Mouse (Mus musculus) ES-E14 (cell line): ENCODE results near the gene B4galt3. TPM values are rescaled to one million over a fixed set of nuclear protein-coding genes. Genes with fewer than 3 reads are reported as not detected.

Experiments
- DNase-seq: peaks from one replicate; pipeline ENCODE4 v3.0.0-alpha.2; 2013; ENCODE audit warnings: low read depth, low spot score
- H3K27ac ChIP-seq: 2 replicates; pipeline ENCODE4 v1.5.1; 2012; ENCODE audit warnings: low read depth, mild to moderate bottlenecking, low read length, moderate library complexity, mixed read lengths; ENCODE audit not compliant: poor library complexity, insufficient read depth, severe bottlenecking
- H3K36me3 ChIP-seq: 2 replicates; pipeline ENCODE4 v1.6.1; 2012; ENCODE audit warnings: mild to moderate bottlenecking, low read length, moderate library complexity, mixed read lengths; ENCODE audit not compliant: control insufficient read depth, poor library complexity, insufficient read depth, severe bottlenecking
- H3K4me1 ChIP-seq, 2 experiments: fragments of 150-350 bp in 1 of 2; sonication (generic) in 1 of 2; 2 replicates each; pipeline ENCODE4 v1.6.1; 2012; ENCODE audit warnings: low read length in 2 of 2, mild to moderate bottlenecking in 1 of 2, mixed read lengths in 1 of 2; ENCODE audit not compliant: control insufficient read depth in 2 of 2, insufficient read depth in 2 of 2, poor library complexity in 1 of 2
- H3K4me3 ChIP-seq, 2 experiments: fragments of 150-350 bp in 1 of 2; sonication (generic) in 1 of 2; 2 replicates each; pipeline ENCODE4 v1.5.1; 2012; ENCODE audit warnings: low read length in 2 of 2, low read depth in 1 of 2, mild to moderate bottlenecking in 1 of 2, mixed read lengths in 1 of 2; ENCODE audit not compliant: insufficient read depth in 1 of 2, poor library complexity in 1 of 2, severe bottlenecking in 1 of 2
- H3K9ac ChIP-seq: 2 replicates; pipeline ENCODE4 v1.6.1; 2012; ENCODE audit warnings: low read depth, mild to moderate bottlenecking, low read length, mixed read lengths; ENCODE audit not compliant: poor library complexity, insufficient read depth, severe bottlenecking
- H3K9me3 ChIP-seq: fragments of 150-350 bp; sonication (generic); 2 replicates; pipeline ENCODE4 v1.6.1; 2012; ENCODE audit warnings: low read depth, mild to moderate bottlenecking, low read length; ENCODE audit not compliant: control insufficient read depth, insufficient read depth
- CHD2 ChIP-seq: IDR thresholded peaks from 2 replicates; pipeline ENCODE4 v1.6.1; 2014; ENCODE audit warnings: mild to moderate bottlenecking, low read depth, low read length, inconsistent platforms
- HCFC1 ChIP-seq: IDR thresholded peaks from 2 replicates; pipeline ENCODE4 v1.6.1; 2012; ENCODE audit warnings: low read length, inconsistent platforms, borderline replicate concordance; ENCODE audit not compliant: insufficient read depth
- MAFK ChIP-seq: IDR thresholded peaks from 2 replicates; pipeline ENCODE4 v1.6.1; 2014; ENCODE audit warnings: mild to moderate bottlenecking, low read depth, low read length, inconsistent platforms; ENCODE audit not compliant: insufficient read depth
- ZC3H11A ChIP-seq: IDR thresholded peaks from 2 replicates; pipeline ENCODE4 v1.6.1; 2012; ENCODE audit warnings: low read depth, mild to moderate bottlenecking, inconsistent platforms, low read length, borderline replicate concordance
- ZNF384 ChIP-seq: IDR thresholded peaks from 2 replicates; pipeline ENCODE4 v1.6.1; 2012; ENCODE audit warnings: low read depth, low read length, inconsistent platforms
- in situ Hi-C, 2 experiments: fragments of 600-800 bp; cut with MboI; formaldehyde crosslinking; loops; one replicate each; pipeline ENCODE4 v1.15.1; 2025; ENCODE audit warnings: low sequenced_read_pairs in 2 of 2, inconsistent platforms in 1 of 2; ENCODE audit not compliant: unreplicated experiment in 2 of 2
- total RNA-seq: library from RNA; depleted of rRNA; stranded (reverse); fragments of 300-350 nt; gene quantifications from 2 replicates; pipeline ENCODE4 v1.2.3, GENCODE M21; 2012

The B4galt3 gene
- total RNA-seq, 1 experiment = 35.8 TPM

DNA sequence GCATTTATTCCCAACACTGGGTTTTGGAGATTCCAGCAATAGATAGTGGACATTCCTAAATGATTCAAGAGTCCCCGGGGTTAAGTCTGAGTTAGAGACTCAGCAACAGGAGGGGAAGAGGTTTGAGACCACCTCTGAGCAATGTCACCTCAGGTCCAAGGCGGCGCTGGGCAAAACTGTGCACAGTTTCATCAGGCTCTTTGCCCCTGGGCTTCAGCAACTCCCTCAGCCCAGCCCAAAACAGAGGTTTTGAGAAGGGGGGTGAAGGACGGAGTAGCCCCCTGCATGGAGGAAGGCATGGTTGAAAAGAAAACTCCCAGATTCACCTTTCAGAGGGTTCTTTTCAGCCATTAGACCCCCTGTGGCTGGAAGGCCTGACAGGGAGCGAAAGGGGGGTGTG is 9.6 kb downstream of the B4galt3 start:
- no peak for DNase-seq
- H3K36me3 ChIP-seq = peaks cover 33% of the 10 kb centered on the region
- in situ Hi-C loops = no loop called here
- no peak for TF ChIP-seq ZC3H11A
- no peak for TF ChIP-seq MAFK
- TF ChIP-seq HCFC1 = no peak
- no peak for TF ChIP-seq CHD2
- no peak for TF ChIP-seq ZNF384
- no peak overlapping the region for H3K27ac ChIP-seq
- H3K9ac ChIP-seq = peak overlapping the region; percentile 65; the same call in 1 of the 2 replicates
- peak overlapping the region in 1 of 2 experiments; percentile 71; a peak in 3 of 4 replicates for H3K4me3 ChIP-seq
- peaks cover 0 to 8% of the 10 kb centered on the region in 2 experiments; a peak in 1 of 4 replicates for H3K4me1 ChIP-seq
- no peaks in the 10 kb centered on the region for H3K9me3 ChIP-seq

DNA sequence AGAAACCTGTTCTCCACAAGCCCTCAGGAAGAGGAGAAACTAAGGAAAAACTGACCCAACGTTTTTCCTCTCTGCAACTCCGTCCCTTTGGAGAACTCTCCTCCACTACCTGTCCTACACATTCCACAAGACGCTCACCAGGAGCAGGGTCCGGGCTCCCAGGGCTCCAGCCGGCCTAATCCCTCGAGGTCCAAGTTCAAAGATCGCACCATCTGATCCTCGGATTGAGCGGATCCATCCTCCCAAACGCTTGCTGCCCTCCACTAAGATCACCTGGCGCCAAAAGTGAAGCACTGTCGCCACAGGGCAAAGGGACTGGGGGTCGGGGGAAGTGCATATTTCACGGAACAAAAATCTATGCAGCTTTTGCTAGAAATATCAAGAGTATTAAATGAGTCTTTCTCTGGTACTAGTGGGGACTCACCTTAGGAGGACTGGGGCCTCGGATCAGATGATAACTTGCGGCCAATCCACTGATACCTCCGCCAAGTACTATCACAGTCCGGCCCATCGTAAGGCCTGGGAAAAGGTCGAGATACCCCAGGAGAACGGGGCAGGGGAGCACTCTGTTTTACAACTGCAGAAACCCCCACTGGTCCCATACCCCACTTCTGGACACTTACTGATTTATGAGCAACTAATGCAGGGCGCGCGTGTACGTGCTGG is 10.3 kb downstream of the B4galt3 start:
- no peak for DNase-seq
- Histone ChIP-seq H3K27ac (no peak overlapping the region), H3K9me3 (no peaks in the 10 kb centered on the region), H3K36me3 (peaks cover 32% of the 10 kb centered on the region), H3K4me1 (peaks cover 0 to 11% of the 10 kb centered on the region in 2 experiments; a peak in 1 of 4 replicates), H3K9ac (peak overlapping the region; percentile 65), H3K4me3 (peak overlapping the region; percentile 63 to 71)
- in situ Hi-C loops = no loop called here
- no peak for TF ChIP-seq HCFC1
- TF ChIP-seq CHD2 = no peak
- TF ChIP-seq ZC3H11A = no peak

GRCm38 (mm10) chr1:171280916-171281527 is 10.9 kb downstream of the B4galt3 start, which contains the start of gene Ppox:
Gene Ppox, minus strand, starts transcription at chr1:171281186.
- Histone ChIP-seq H3K4me3 (peak within 1 kb of the TSS; percentile 68 to 83), H3K9ac (peak within 1 kb of the TSS; percentile 71), H3K36me3 (peaks cover 30% of the 10 kb centered on the region), H3K27ac (peak within 1 kb of the TSS; percentile 14; the same call in 1 of the 2 replicates), H3K9me3 (no peaks in the 10 kb centered on the region), H3K4me1 (peaks cover 0 to 15% of the 10 kb centered on the region in 2 experiments; a peak in 1 of 4 replicates)
- TF ChIP-seq HCFC1 = no peak
- TF ChIP-seq CHD2 = no peak
- no peak for TF ChIP-seq ZNF384
- no peak for TF ChIP-seq MAFK
- TF ChIP-seq ZC3H11A = no peak
- DNase-seq = peak; percentile 93
- in situ Hi-C loops = no loop called here

DNA sequence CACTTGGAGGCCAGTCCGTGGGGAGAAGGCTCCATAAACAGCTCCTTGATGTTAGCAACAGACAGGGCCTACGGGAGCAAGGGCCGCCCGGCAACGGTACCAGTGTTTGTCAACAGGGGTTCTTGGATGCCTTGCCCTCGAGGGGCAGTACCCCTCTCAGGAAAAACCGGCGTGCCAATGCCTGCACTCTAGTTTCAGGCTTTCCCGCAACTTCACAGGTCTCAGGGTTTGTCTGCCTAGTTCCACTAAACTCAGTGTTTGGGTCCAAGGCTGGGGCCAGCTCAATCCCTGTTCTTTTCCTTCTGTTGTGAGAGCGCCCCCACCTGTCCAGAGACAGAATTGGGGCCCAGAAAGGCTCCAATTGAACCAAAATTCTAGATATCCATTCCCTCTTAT is 11.4 kb downstream of the B4galt3 start:
- Histone ChIP-seq H3K4me3 (peak overlapping the region; percentile 68 to 83), H3K27ac (peak overlapping the region; percentile 14; the same call in 1 of the 2 replicates), H3K9ac (peak overlapping the region; percentile 71), H3K36me3 (peaks cover 26% of the 10 kb centered on the region), H3K9me3 (no peaks in the 10 kb centered on the region), H3K4me1 (peaks cover 0 to 19% of the 10 kb centered on the region in 2 experiments; a peak in 1 of 4 replicates)
- in situ Hi-C loops = no loop called here
- peak; percentile 70 for DNase-seq
- TF ChIP-seq HCFC1 (peak; percentile 43; the same call in 1 of the 2 replicates), ZNF384 (no peak)
